Mouse (Mus musculus) layer of hippocampus, adult 9-10 months (tissue): ENCODE results near the gene Bbs7.
A peak's percentile ranks its signal among the peaks of the same experiment; 100 is the strongest.
"Not testable (repeated sequence)": the region's sequence is repeated elsewhere in the genome, so short reads cannot be mapped to it uniquely, and the experiment has no call there.

Experiments
- DNase-seq: peaks from one replicate; pipeline ENCODE4 v3.0.0; 2022; ENCODE audit warnings: low spot score

Bbs7 gene

DNA sequence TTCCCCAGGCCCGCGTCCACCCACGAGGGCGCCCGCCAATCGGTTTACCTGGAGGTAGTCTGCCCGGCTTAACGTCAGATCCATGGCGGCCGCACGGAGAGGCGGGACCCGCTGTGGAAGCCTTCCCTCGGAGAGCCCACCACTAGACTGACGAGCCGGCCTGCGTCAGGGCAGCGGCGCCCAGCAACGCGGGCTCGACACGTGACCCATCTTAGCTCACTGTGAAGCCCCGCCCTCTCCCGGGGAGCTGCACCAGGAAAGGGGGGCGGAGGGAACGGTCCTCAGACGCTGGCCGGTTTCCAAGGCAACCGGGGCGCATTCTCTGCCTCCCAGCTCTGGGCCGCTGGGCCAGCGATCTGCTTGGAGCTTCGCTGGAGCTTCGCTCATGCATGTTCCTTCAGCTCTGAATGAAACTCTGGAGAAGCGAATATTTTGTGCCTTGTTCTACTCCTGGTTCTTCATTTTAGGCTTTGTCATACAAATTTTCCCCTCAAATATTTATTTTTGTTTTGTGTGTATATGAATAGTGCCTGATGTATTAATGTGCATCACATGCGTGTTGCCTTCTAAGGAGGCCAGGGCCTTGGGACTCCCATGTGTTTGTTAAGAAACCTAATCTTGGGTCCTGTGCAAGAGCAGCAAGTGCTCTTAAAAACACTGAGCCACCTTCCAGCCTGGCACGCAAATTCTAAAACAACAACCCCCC, at the start of gene Bbs7:
Gene Bbs7, minus strand, starts transcription at position 276 of the 706 bp plus-strand sequence.
- peak; percentile 84 for DNase-seq

DNA sequence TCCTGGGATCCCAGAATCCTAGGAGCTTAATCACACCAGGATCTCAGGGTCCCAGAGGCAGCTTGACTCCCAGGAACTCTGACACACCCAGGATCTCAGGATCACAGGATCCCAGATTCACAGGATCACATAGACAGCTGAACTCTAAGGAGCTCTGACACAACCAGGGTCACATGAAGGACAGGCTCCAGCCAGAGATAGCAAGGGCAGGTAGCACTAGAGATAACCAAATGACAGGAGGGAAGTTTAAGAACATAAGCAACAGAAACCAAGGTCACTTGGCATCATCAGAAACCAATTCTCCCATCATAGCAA, 31.9 kb upstream of the Bbs7 start:
- DNase-seq, result not testable (repeated sequence)

DNA sequence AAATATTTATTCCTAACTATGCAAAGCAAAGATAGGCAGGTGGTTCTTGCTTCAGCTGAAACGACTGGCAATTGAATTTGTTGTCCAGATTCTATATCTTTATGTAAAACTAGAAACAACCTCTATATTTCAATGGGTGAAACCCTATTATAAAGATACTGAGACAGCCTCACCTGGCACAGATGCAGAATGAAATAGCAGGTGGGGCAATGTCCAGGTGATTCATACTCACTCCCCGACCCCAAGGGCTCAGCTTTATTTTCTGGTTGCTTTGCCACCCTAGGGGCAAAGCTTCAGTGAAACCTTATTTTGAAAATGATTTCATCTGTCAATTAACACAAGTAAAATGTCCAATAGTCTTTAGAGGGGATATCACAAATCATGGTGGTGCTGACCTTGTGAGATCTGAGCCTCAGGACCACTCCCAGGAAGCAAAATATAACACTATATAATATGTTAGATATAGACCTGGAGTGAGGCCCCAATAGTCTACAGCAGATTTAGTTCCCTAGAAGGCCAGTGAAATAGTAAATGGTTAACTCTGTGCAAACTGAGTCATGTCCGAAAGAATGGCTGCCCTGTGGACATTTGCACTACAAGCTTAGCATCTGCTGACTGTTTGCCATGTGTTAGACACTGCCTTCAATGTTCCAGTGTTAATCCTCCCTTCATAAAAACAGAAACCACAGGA, 31.4 kb upstream of the Bbs7 start:
- no peak for DNase-seq

DNA sequence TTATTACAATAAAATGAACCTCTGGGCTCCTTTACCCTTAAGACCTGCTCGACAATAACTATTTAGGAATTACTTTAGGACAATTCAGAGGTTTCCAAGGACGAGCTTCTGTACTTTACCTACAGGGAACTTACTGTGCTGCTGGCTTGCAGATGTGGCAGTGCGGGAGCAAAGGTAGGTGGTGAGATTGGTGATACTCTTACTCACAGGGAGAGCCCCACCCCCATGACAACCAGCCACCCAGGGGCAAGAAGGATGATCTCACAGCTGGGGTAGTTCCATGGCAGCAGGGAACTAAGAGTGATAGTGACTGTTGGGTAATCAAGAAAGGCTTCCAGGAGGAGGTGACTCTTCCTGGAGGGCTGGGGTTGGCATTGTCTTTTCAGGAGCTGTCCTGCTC, 30.1 kb upstream of the Bbs7 start:
- DNase-seq, result no peak

DNA sequence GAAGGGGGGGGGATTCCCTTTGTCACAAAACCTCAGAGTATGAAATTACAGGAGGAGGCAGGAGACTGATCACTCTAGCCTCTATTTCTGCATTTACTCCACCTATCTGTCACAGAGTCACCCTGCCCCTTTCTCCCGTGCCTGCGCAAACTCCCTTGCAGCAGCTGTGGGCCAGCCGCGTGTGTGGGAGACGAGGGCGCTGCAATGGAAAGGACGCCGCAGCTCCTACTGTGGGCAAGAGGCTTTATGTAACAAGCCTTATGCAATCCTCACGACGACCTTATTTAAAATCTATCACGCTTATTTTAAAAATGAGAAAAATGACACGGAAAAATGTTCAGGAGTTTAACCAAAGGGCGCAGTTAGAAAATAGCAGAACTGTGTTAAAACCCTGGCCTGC, 29.5 kb upstream of the Bbs7 start:
- no peak for DNase-seq

DNA sequence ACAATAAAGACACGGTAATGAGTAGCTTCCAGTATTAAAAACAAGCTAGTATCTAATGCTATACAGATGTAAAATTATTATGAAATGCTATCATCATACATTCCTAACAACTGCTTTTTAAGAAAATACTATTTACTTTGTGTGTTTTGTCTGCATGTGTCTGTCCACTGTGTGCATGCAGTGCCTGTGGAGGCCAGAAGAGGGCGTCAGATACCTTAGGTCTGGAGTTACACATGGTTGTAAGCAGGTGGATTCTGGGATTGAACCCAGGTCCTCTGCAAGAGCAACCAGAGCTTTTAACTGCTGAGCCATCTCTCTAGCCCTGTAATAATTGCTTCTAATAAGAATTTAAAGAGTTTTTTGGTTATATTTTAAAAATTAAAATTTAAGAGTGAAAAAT, 27.5 kb upstream of the Bbs7 start:
- no peak for DNase-seq

DNA sequence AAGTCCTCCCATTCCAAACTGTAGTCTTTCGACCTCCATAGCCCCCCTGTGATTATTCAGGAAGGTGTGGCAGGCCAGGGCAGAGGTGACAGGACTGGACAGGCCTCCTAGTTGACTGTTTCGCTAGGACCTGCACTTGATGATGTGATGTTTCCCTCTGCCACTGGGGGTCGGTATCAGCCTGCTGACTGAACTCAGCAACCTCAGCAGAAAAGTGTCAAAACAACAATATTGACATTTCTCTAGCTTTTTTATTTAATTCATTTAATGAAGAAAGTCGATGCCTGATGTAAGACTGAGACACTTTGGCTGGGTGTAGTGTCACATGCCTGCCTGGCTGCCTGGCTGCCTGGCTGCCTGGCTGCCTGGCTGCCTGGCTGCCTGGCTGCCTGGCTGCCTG, 22.2 kb upstream of the Bbs7 start:
- peak; percentile 29 for DNase-seq

DNA sequence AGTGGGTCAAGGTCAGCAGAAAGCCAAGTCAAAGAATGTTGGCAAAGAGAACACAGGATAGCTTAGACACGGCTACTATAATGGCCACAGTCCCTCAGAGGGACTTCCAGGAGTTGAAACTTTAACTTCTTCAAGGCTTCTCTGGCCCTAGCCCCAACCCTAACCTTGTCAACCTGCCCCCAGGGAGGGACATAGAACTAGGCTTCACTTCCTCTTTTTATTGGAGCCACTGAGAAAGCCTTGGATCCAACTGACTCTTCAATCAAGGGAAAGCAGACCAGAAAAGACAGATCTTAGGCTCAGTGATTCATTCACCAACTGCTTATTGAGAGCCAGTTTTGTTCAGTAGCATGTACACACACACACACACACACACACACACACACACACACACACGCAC, 13.5 kb upstream of the Bbs7 start:
- DNase-seq, result no peak

DNA sequence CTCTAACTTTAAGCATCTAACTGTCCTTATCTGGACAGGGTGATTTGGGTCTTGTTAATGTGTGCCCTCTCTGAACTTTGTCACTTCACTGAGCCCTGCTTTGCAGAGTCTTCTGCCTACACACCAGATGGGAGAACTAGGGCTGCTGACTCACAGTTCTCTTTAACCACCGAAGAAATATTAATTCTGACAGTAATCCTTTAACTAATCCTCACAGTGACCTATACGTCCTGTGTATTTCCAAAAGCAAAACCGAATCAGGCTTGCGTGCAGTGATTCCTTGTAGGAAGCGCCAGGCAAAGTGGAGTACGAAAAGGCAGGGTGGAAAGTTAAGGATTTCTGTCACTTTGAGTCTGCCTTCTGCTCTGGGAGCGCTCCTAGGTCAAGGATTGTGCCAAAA, 4.9 kb upstream of the Bbs7 start:
- DNase-seq, result no peak

DNA sequence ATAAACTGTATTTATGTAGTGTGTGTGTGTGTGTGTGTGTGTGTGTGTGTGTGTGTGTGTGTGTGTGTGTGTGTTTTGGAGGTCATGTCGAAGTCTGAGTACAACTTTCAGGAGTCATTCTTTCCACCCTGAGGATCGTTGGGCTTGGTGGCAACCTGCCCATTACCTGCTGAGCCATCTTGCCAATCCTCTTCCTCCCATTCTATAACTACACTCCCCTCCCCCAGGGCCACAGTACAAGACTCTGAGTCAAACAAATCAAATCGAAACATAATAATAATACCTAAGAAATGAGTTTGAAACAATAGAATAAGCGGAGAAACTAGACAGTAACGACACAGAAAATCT, 605 bp upstream of the Bbs7 start:
- DNase-seq, result no peak

DNA sequence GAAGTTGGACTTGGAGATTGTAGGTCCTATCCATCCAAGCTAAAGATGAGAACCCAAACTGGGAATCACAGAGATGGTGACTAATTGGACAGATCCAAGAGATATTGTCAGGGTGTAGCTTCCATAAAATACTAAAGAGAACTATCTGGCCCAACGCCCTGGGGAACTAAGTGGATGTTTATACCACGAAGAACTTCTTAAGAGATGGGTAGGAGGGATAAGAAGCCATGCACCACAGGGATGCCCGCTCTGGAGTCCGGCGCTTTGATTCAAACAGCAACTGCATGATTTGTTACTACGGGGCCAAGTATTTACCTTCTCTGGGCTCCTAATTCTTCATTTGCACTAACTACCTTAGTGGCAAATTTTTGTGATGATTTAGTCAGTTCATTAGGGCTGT, 590 bp downstream of the Bbs7 start:
- no peak for DNase-seq

DNA sequence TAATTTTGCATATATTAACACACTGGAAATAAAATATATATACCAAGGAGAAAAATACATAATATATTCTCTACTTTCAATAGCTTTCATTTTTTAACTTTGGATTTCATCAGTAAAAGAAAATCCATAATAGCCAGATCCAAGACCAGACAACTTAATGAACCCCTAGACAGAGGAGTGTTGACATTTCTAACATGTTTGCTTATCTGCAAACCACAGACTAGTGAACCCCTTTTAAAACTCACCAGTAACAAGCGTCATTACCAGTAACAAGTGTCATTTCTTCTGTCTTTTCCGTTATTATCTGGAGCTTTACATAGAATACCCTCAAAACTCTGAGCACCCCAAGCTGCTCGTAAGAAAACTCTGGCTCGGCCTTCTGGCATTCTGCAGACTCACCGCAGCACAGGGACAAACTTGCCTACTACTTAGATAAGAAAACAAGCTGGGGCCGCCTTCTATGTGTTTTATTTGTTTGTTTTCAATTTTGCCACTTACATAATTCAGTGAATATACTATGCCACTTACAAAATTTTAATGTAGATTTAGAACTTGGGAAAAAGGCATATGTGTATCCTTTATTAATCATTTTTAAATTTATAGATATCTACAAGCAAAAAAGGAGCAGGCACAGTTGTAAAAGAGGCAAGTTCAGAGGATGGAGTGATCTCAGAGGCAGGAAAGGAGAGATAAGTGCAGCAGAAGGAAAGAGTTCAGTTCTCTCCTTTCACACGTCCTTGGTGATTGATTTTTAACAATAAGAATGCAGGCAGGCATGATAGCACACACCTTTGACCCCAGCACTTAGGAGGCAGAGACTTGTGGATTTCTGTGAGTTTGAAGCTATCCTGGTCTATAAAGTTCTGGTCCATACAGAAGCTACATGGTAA, 7.1 kb downstream of the Bbs7 start:
- no peak for DNase-seq

DNA sequence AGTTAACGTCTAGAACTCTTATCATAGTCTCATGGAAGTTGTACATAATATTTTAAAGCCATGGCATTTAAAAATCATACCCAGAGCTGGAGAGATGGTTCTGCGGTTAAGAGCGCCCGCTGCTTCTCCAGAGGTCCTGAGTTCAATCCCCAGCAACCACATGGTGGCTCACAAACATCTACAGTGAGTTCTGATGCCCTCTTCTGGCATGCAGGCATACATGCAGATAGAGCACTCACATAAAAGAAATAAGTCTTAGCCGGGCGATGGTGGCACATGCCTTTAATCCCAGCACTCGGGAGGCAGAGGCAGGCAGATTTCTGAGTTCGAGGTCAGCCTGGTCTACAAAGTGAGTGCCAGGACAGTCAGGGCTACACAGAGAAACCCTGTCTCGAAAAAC, 13.5 kb downstream of the Bbs7 start:
- DNase-seq, result not testable (repeated sequence)

DNA sequence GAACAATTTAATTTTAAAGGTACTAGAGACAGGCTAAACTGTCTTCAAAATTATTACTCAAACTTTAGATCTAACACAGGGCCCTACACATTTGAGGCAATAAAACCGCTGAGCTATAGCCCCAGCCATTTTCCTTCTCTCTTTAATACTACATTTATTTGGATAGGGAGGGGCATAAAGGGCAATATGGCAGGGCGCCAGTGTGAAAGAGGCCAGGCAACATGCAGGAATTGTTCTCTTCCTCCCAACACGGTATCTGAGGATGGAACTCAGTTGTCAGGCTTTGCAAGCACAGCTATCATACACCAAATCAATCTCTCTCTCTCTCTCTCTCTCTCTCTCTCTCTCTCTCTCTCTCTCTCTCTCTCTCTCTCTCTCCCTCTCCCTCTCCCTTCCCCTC, 14.5 kb downstream of the Bbs7 start:
- no peak for DNase-seq

DNA sequence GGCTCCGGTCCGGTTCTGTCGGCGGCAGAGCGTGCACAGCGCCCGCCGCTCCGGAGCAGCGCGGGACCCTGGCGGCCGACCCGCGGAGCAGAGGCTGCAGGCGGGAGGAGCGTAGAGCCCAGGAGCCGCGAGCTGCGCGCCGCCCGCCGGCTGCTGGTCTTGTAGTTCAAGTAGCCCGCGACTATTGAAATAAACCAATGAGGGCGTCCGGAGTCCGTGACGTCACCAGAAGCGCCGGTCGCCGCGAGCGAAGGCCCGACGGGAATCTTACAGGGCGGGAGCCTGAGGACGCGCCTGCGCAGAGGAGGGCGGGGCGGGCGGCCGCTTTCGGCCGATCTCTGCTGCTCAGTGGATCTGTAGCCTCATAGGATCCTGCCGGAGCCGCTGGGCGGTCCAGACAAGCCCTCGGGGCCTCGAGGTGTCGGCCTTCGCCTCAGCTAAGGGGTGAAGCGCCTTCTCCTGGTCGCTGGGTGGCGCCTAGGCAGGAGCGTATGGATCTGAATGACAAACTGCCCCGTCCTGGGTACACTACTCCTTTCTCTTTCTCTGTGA, 41.4 kb downstream of the Bbs7 start, which contains the start of gene Ccna2:
Gene Ccna2, minus strand, starts transcription at position 324 of the 552 bp plus-strand sequence.
- peak; percentile 91 for DNase-seq

DNA sequence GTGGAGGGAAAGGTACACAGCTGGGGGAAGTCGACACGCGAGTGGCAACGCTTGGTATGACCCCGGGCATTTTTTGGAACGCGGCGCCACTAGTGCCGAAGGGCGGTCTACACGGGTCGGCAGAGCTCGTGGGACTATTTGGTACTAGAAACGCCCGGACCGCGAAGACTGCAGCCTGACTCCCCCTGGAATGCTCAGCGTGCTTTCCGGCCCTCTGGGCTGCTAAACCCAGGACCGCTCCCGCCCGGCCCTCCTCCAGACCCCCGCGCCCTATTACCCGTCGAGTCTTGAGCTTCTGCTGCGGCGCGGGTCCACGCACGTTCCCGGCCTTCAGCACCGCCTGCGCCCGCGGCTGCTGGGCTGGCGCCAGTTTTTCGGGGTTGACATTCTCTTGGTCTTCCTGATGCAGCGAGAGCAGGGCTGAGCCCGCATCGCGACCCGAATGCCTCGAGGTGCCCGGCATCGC, 41.9 kb downstream of the Bbs7 start:
- DNase-seq, result no peak

DNA sequence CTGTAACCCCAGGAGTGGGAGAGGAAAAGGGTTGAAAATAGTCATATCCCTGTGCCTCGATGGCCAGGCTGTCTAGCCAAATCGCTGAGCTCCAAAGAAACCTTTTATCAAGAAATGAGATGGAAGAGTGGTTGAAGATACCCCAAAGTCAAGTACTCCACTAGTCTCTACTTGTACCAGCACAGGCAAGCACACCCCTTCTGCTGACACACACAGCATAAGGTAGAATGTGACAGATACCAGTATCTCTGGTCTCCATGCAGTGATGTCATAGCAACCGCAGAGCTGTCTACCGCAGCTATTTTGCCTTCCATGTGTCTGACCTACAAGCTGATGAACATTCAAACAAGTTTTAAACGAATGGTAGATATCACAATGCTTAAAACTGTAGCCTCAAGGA, 43.4 kb downstream of the Bbs7 start:
- no peak for DNase-seq

DNA sequence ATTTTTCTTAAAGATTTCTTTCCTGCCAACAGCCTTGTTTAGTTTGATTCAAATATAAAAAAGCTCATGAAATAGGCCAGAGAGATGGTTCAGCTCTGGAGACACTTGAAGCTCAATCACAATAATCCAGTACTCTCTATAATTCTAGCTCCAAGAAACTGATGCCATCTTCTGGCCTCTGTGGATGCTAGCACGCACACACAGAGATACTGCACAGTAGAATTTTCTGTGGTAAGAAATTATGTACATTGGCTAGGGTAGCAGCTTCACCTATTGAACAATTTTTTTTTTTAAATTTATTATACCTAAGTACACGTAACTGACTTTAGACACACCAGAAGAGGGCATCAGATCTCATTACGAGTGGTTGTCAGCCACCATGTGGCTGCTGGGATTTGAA, 49.6 kb downstream of the Bbs7 start:
- DNase-seq, result no peak

DNA sequence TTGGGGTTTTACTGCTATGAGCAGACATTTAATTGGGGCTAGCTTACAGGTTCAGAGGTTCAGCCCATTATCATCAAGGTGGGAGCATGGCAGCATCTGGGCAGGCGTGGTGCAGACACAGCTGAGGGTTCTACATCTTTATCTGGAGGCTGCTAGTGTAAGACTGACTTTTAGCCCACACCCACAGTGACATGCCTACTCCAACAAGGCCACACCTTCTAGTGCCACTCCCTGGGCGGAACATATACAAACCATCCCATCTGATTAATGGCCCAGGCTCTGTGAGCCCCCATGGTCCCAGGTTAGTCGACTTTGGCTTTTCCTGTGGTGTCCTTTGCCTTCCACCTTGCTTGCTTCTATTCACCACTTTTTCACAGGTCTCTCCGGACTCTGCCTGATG, 53.7 kb downstream of the Bbs7 start:
- DNase-seq, result no peak

DNA sequence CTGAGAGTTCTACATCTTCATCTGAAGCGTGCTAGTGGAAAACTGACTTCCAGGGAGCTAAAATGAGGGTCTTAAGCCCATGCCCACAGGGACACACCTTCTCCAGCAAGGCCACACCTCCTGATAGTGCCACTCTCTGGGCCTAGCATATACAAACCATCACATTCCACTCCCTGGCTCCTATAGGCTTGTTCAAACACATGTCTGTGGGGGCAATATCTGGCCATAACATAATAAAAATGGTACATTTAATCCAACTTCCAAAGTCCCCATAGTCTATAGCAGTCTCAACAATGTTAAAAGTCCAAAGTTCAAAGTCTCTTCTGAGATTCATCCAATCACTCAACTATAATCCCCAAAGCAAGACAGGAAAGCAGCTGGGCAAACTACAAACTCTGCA, 55.7 kb downstream of the Bbs7 start:
- no peak for DNase-seq

DNA sequence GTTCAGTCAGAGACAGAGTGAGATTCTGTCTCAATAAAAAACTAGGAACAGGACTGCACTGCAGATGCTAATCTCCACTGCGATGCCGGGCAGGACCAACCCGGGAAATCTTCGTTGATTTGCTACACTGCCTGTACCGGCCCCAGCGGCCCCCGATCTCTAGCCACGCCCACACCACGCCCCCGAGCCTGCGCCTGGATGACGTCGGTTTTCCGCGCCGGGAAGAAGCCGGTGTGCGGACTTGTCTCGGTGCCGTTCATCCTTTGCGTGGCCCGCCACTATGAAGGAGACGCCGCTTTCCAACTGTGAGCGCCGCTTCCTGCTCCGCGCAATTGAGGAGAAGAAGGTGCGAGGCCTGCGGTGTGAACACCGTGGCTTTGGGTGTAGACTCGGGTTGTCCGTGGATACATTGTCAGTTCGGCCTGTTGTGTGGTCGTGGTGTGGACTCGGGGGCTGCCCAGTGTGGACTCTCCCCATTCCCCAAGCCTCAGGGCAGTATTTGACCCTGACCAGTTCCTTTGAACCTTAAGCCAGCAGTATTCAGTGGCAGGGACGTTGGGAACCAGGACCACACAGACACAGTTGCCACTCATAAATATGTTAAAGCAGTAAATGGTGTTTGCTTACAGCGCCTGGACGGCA, 60.8 kb downstream of the Bbs7 start, which contains the start of gene Exosc9:
Gene Exosc9, plus strand, starts transcription at position 201 of the 642 bp plus-strand sequence.
- DNase-seq, result peak; percentile 83

DNA sequence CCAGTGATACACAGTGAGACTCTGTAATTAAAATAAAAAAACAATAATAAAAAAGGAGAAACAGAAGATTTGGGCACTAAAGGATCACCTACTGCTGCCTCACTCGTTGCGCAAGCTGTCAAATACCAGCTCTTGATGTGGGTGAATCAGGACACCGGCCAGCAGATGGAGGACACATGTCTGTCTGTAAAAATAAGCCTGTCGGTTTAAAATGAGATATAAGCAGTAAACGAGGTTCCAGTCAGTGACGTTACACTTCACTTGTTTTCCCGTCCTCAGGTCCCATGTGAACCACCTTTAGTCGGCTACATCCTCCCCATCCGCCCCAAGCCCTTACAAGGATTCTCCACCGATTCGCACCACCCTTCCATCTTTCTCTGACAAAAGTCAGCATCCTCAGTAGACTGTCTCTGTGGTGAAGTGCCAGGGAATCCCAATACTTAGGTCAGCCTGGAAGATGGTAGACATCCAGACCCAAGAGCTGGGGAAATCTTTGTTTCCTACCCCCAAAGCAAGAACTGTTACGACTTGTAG, 61.4 kb downstream of the Bbs7 start:
- no peak for DNase-seq
